Mouse (Mus musculus) stomach, embryonic 16.5 days (tissue): Measurements from ENCODE around the gene Xntrpc. TPM values are rescaled to one million over a fixed set of nuclear protein-coding genes. Genes with fewer than 3 reads are reported as not detected.
"Not testable (repeated sequence)": the region's sequence is repeated elsewhere in the genome, so short reads cannot be mapped to it uniquely, and the experiment has no call there.

Experiments
- ATAC-seq: fragments of 200-750 bp; cut with Nextera tagmentation; 2 replicates; pipeline ENCODE4 v1.8.0; 2017; ENCODE audit warnings: moderate number of reproducible peaks, moderate TSS enrichment; ENCODE audit not compliant: insufficient read depth, low FRiP score
- H3K27ac ChIP-seq: fragments of 300-500 bp; sonication (generic); 2 replicates; pipeline ENCODE4 v1.5.1; 2014; ENCODE audit warnings: low read length
- H3K27me3 ChIP-seq: fragments of 300-500 bp; sonication (generic); 2 replicates; pipeline ENCODE4 v1.6.1; 2014; ENCODE audit warnings: low read length, control low read depth, mixed read lengths; ENCODE audit not compliant: control insufficient read depth, insufficient read depth
- H3K36me3 ChIP-seq: fragments of 300-500 bp; sonication (generic); 2 replicates; pipeline ENCODE4 v1.6.1; 2014; ENCODE audit warnings: low read length; ENCODE audit not compliant: control insufficient read depth, insufficient read depth
- H3K4me1 ChIP-seq: fragments of 300-500 bp; sonication (generic); 2 replicates; pipeline ENCODE4 v1.6.1; 2014; ENCODE audit warnings: low read length, control low read depth, mixed read lengths; ENCODE audit not compliant: control insufficient read depth, insufficient read depth
- H3K4me2 ChIP-seq: fragments of 300-500 bp; sonication (generic); 2 replicates; pipeline ENCODE4 v1.6.1; 2014; ENCODE audit warnings: low read depth, low read length, mixed read lengths
- H3K4me3 ChIP-seq: fragments of 300-500 bp; sonication (generic); replicated peaks from 2 replicates; pipeline ENCODE4 v1.5.1; 2014; ENCODE audit warnings: mild to moderate bottlenecking, low read length
- H3K9ac ChIP-seq: fragments of 300-500 bp; sonication (generic); 2 replicates; pipeline ENCODE4 v1.6.1; 2014; ENCODE audit warnings: low read length
- H3K9me3 ChIP-seq: fragments of 300-500 bp; sonication (generic); replicated peaks from 2 replicates; pipeline ENCODE4 v1.6.1; 2016; ENCODE audit warnings: low read length, control low read depth; ENCODE audit not compliant: control insufficient read depth
- WGBS: fragments of 180-500 bp; shearing (Covaris S2); extraction: QIAGEN DNeasy Blood & Tissue Kit; methylation state at CpG from one replicate; pipeline ENCODE4 v1.1.7; 2014; 5-methylcytosine and 5-hydroxymethylcytosine counted together
- polyA plus RNA-seq: library from polyadenylated mRNA; unstranded; fragments of >200 nt; fragmentation: Nextera tagmentation; extraction: Ambion mirVana; gene quantifications from 2 replicates; pipeline ENCODE4 v1.2.1, GENCODE M21; 2015

Gene Xntrpc
- 0.84 and 1.1 TPM in 2 replicates for polyA plus RNA-seq

GRCm38 (mm10) chr7:102065046-102065891 is at the start of gene Xntrpc, which contains the start of the genes Rnf121 and Xndc1:
TSS of gene Xntrpc (plus strand) at chr7:102065713.
TSS of gene Rnf121 (minus strand) at chr7:102065469.
TSS of gene Xndc1 (plus strand) at chr7:102065511.
- Histone ChIP-seq H3K27ac (peak within 1 kb of the TSS; percentile 87), H3K4me3 (peak within 1 kb of the TSS; percentile 70), H3K4me2 (peak within 1 kb of the TSS; percentile 73), H3K36me3 (no peaks in the 10 kb centered on the region), H3K9ac (peak within 1 kb of the TSS; percentile 83), H3K4me1 (peaks cover 14% of the 10 kb centered on the region), H3K9me3 (no peaks in the 10 kb centered on the region), H3K27me3 (no peaks in the 10 kb centered on the region)
- under 1% methylated on average over 56 of the region's 56 CpGs for WGBS
- ATAC-seq, result peak; percentile 98

GRCm38 (mm10) chr7:102016936-102017335 is 48.6 kb upstream of the Xntrpc start:
- Histone ChIP-seq H3K4me3 (no peak overlapping the region), H3K27ac (no peak overlapping the region), H3K27me3 (no peaks in the 10 kb centered on the region), H3K4me1 (no peaks in the 10 kb centered on the region), H3K9ac (no peak overlapping the region), H3K36me3 (peaks cover 12% of the 10 kb centered on the region), H3K9me3 (no peaks in the 10 kb centered on the region), H3K4me2 (no peak overlapping the region)
- ATAC-seq, result no peak
- WGBS, result 81% methylated on average over 4 of the region's 4 CpGs

- Histone ChIP-seq H3K27ac (no peak overlapping the region), H3K9ac (no peak overlapping the region), H3K9me3 (no peaks in the 10 kb centered on the region), H3K36me3 (peaks cover 16% of the 10 kb centered on the region), H3K27me3 (no peaks in the 10 kb centered on the region), H3K4me3 (no peak overlapping the region), H3K4me2 (no peak overlapping the region), H3K4me1 (no peaks in the 10 kb centered on the region)
- whole genome bisulfite sequencing, result 71% methylated on average over 5 of the region's 5 CpGs
- no peak for ATAC-seq
These were observed 48.1 kb upstream of the Xntrpc start for GRCm38 (mm10) chr7:102017452-102017851.

- peaks cover 16% of the 10 kb centered on the region for H3K36me3 ChIP-seq
- H3K4me3 ChIP-seq, result no peak overlapping the region
- no peaks in the 10 kb centered on the region for H3K27me3 ChIP-seq
- 77% methylated on average over 7 of the region's 7 CpGs for WGBS
- no peak for ATAC-seq
- no peak overlapping the region for H3K27ac ChIP-seq
- no peaks in the 10 kb centered on the region for H3K4me1 ChIP-seq
- no peaks in the 10 kb centered on the region for H3K9me3 ChIP-seq
- H3K4me2 ChIP-seq, result no peak overlapping the region
- H3K9ac ChIP-seq, result no peak overlapping the region
These were observed 47.5 kb upstream of the Xntrpc start for GRCm38 (mm10) chr7:102018034-102018433.

- Histone ChIP-seq H3K27me3 (no peaks in the 10 kb centered on the region), H3K4me3 (no peak within 1 kb of the TSS), H3K9me3 (no peaks in the 10 kb centered on the region), H3K27ac (no peak within 1 kb of the TSS), H3K4me2 (no peak within 1 kb of the TSS), H3K4me1 (no peaks in the 10 kb centered on the region), H3K9ac (no peak within 1 kb of the TSS), H3K36me3 (peaks cover 19% of the 10 kb centered on the region)
- WGBS, result 81% methylated on average over 3 of the region's 3 CpGs
- ATAC-seq, result no peak
These were observed 46.9 kb upstream of the Xntrpc start, which contains the start of gene Il18bp for GRCm38 (mm10) chr7:102018590-102018989. TSS of gene Il18bp (minus strand) at chr7:102018690.

- no peaks in the 10 kb centered on the region for H3K27me3 ChIP-seq
- H3K27ac ChIP-seq, result no peak overlapping the region
- no peak overlapping the region for H3K9ac ChIP-seq
- peaks cover 19% of the 10 kb centered on the region; the same call in 1 of the 2 replicates for H3K36me3 ChIP-seq
- no peaks in the 10 kb centered on the region for H3K4me1 ChIP-seq
- no peak overlapping the region for H3K4me3 ChIP-seq
- WGBS, result 68% methylated on average over 3 of the region's 3 CpGs
- no peaks in the 10 kb centered on the region for H3K9me3 ChIP-seq
- ATAC-seq, result no peak
- no peak overlapping the region for H3K4me2 ChIP-seq
These were observed 46.2 kb upstream of the Xntrpc start for GRCm38 (mm10) chr7:102019362-102019761.

- ATAC-seq, H3K9me3 ChIP-seq, H3K27me3 ChIP-seq, H3K27ac ChIP-seq, H3K9ac ChIP-seq, H3K4me2 ChIP-seq, H3K4me3 ChIP-seq, H3K4me1 ChIP-seq: not testable (repeated sequence)
- peaks cover 25% of the 10 kb centered on the region; the same call in 1 of the 2 replicates for H3K36me3 ChIP-seq
- 85% methylated on average over 2 of the region's 2 CpGs for WGBS
These were observed 44.6 kb upstream of the Xntrpc start for GRCm38 (mm10) chr7:102020934-102021333.

GRCm38 (mm10) chr7:102023821-102024220 is 41.7 kb upstream of the Xntrpc start:
- H3K4me1 ChIP-seq, result no peaks in the 10 kb centered on the region
- H3K27me3 ChIP-seq, result no peaks in the 10 kb centered on the region
- no peak for ATAC-seq
- peaks cover 21% of the 10 kb centered on the region; the same call in 1 of the 2 replicates for H3K36me3 ChIP-seq
- H3K9ac ChIP-seq, result no peak overlapping the region
- no peak overlapping the region for H3K4me3 ChIP-seq
- H3K9me3 ChIP-seq, result no peaks in the 10 kb centered on the region
- H3K27ac ChIP-seq, result no peak overlapping the region
- no peak overlapping the region for H3K4me2 ChIP-seq
- WGBS, result 91% methylated on average over 9 of the region's 9 CpGs
